Mouse (Mus musculus) lung, postnatal 10 days (tissue): ENCODE results near the gene Myh3.

ENCODE experiments used
- DNase-seq: peaks from one replicate; pipeline ENCODE4 v3.0.0; 2021

The Myh3 gene

GRCm38 (mm10) chr11:67110168-67110948, 32.3 kb downstream of the Myh3 start:
- peak; percentile 68 for DNase-seq

GRCm38 (mm10) chr11:67112019-67112850, 34.1 kb downstream of the Myh3 start:
- DNase-seq, result peak; percentile 82

- peak; percentile 68 for DNase-seq
These were observed 34.7 kb downstream of the Myh3 start for GRCm38 (mm10) chr11:67112851-67113202.

- no peak for DNase-seq
These were observed 35.3 kb downstream of the Myh3 start for GRCm38 (mm10) chr11:67113381-67113780.

- no peak for DNase-seq
These were observed 36.2 kb downstream of the Myh3 start for GRCm38 (mm10) chr11:67114261-67114660.

GRCm38 (mm10) chr11:67114901-67115300, 36.8 kb downstream of the Myh3 start:
- no peak for DNase-seq

GRCm38 (mm10) chr11:67116725-67117124, 38.6 kb downstream of the Myh3 start:
- DNase-seq, result no peak

- DNase-seq, result no peak
These were observed 41.5 kb downstream of the Myh3 start for GRCm38 (mm10) chr11:67119539-67120070.

- no peak for DNase-seq
These were observed 42.7 kb downstream of the Myh3 start for GRCm38 (mm10) chr11:67120697-67121294.

- DNase-seq, result no peak
These were observed 46.8 kb downstream of the Myh3 start for GRCm38 (mm10) chr11:67124943-67125342.

GRCm38 (mm10) chr11:67125361-67125760, 47.3 kb downstream of the Myh3 start:
- DNase-seq, result no peak

- DNase-seq, result no peak
These were observed 55.4 kb downstream of the Myh3 start for GRCm38 (mm10) chr11:67133526-67133925.

- DNase-seq, result no peak
These were observed 56.6 kb downstream of the Myh3 start for GRCm38 (mm10) chr11:67134654-67135053.

GRCm38 (mm10) chr11:67135532-67135931, 57.4 kb downstream of the Myh3 start:
- no peak for DNase-seq

GRCm38 (mm10) chr11:67139556-67139955, 61.5 kb downstream of the Myh3 start:
- no peak for DNase-seq

GRCm38 (mm10) chr11:67140175-67140574, 62.1 kb downstream of the Myh3 start:
- DNase-seq, result no peak

- no peak for DNase-seq
These were observed 62.9 kb downstream of the Myh3 start for GRCm38 (mm10) chr11:67141031-67141430.

- peak; percentile 5 for DNase-seq
These were observed 63.9 kb downstream of the Myh3 start for GRCm38 (mm10) chr11:67142047-67142446.

- no peak for DNase-seq
These were observed 65.0 kb downstream of the Myh3 start for GRCm38 (mm10) chr11:67143065-67143464.

- no peak for DNase-seq
These were observed 65.9 kb downstream of the Myh3 start for GRCm38 (mm10) chr11:67143863-67144498.

GRCm38 (mm10) chr11:67144559-67145265, 66.6 kb downstream of the Myh3 start:
- DNase-seq, result no peak
